Mouse (Mus musculus): Measurements from ENCODE around the gene Strip2. TPM values are rescaled to one million over a fixed set of nuclear protein-coding genes. Genes with fewer than 3 reads are reported as not detected.

The Strip2 gene
- 0.47 TPM for polyA plus RNA-seq (2021)

DNA sequence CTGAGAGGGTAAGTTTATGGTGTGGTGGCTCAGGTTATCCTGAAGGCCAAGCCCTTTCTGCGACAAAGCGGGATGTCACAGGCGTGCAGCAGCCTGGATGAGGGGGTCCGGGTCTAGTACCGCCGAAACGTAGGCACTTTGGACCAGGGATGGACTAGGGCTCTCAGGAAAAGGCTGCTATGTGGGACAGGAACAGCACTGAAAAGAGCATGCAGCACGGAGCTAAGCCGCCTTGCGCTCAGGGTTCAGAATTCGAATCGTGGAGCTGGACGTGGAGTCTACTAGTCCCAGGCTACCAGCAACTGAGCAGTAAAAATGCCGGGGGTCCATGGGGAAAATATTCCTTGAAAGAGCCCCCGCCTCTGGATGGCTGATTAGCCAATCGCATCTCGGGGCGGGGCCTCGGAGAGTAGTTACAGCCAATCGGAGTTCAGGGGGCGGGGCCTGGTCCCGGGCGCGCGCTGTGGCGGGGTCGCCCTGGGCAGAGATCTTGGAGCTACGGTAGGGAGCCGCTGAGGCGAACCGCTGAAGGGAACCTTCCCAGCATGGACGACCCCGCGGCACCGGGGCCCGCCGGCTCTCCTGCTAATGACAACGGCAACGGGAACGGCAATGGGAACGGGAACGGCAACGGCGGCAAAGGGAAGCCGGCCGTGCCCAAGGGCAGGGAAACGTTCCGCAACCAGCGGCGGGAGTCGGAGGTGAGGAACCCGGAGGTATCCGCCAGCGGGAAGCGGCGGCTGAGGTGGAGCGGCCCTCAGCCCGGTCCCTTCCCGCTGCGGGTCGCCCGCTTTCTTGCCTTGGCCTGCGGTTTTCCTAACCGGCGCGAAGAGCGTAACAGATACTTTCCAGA lies at the start of gene Strip2:
Gene Strip2, plus strand, starts transcription at position 483 of the 853 bp plus-strand sequence.
- POLR2A ChIA-PET: no interaction called here
- CTCF ChIA-PET: no interaction called here
- in situ Hi-C loops (cut with MboI; ENCODE audit: low pct_unique_long_range_greater_than_20kb): no loop called here
- ATAC-seq: peak; percentile 94
- peak; percentile 34 for DNase-seq (ENCODE audit: low read depth, low spot score)
- no peak for TF ChIP-seq CTCF (IDR thresholded peaks at IDR 0.05)
- H3K27me3 ChIP-seq: no peaks in the 10 kb centered on the region

DNA sequence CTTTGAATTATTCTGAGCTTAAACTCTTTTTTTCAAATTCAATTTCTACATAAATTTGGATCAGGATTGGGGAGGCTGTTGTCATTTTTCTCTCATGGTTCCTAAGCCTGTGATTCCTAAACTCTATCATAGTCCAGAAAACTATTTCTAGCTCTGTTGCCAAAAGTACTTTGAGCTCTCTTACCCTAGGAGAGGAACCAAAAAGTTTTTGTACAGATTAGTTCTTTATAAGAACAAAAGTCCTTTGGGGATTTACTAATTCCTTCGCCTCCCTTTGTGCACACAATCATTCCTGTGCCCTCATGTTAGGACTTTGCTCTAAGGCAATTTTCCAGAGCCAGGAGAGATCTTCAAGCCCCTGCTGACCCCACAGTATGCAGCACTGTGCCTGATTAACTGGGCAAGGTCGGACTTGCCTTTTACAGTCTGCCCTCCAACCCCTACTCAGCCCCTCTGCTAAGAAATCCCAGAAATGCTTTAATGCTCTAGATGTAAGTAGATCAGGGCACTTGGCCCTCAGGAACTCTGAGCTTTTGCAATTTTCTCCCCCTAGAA lies 48.4 kb upstream of the Strip2 start:
- ChIA-PET CTCF (interaction anchor here (1.1 to 2.0 kb wide), 6 partner anchors 9 to 117 kb away, joined by 3 to 8 read pairs (median 4); no protein-coding TSS in a partner anchor), POLR2A (no interaction called here)
- DNase-seq (ENCODE audit: low read depth, low spot score) (no peak), ATAC-seq (no peak)
- in situ Hi-C loops (cut with MboI; ENCODE audit: low pct_unique_long_range_greater_than_20kb): no loop called here
- TF ChIP-seq CTCF (IDR thresholded peaks at IDR 0.05): no peak
- H3K27me3 ChIP-seq: no peaks in the 10 kb centered on the region

DNA sequence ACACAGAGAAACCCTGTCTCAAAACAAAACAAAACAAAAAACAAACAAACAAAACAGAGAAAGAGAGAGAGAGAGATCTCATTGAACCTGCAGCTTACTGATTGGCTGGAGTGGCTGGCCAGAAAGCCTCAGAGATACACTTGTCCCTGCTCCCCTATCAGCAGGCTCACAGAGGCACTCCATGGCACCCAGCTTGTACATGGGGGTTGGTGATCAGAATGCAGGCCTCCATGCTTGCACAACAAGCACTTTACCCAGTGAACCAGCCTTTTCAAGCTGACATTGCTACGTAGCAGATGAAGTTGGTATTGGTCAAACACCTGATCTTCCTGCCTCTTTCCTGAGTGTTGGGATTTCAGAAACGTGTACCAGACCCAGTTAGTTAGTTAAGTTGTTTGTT lies 43.2 kb upstream of the Strip2 start:
- TF ChIP-seq CTCF (IDR thresholded peaks at IDR 0.05): no peak
- DNase-seq (ENCODE audit: low read depth, low spot score) (no peak), ATAC-seq (no peak)
- POLR2A ChIA-PET: no interaction called here
- in situ Hi-C loops (cut with MboI; ENCODE audit: low pct_unique_long_range_greater_than_20kb): no loop called here
- no peaks in the 10 kb centered on the region for H3K27me3 ChIP-seq
- CTCF ChIA-PET: interaction anchor here (1.0 kb wide), 1 partner anchor 14 kb away, joined by 4 read pairs; no protein-coding TSS in a partner anchor

- no peaks in the 10 kb centered on the region for H3K27me3 ChIP-seq
- CTCF ChIA-PET: interaction anchor here (1.0 to 1.3 kb wide), 2 partner anchors 12 to 14 kb away, joined by 3 to 5 read pairs; no protein-coding TSS in a partner anchor
- ATAC-seq (no peak), DNase-seq (ENCODE audit: low read depth, low spot score) (no peak)
- in situ Hi-C loops (cut with MboI; ENCODE audit: low pct_unique_long_range_greater_than_20kb): no loop called here
- TF ChIP-seq CTCF (IDR thresholded peaks at IDR 0.05): no peak
- POLR2A ChIA-PET: no interaction called here
Observed at GRCm38 (mm10) chr6:29875576-29875975, 41.2 kb upstream of the Strip2 start.

DNA sequence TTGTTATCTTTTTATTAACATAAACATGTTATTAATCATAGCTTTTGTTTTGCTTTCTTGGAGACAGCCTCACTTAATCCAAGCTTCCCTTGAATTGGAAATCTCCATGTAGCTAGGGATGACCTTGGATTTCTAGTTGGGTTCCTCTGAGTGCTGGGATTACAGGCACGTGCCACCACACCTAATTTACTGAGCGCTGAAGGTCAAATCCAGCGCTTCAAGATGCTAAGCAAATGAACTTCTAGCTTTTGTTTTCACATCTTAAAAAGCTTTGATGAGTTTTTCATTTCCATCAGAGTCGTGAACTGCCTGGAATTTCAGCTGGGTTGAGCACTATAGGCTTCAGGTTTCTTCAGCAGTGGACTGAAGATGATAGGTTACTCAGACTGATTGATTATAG lies 40.0 kb upstream of the Strip2 start:
- no peak for ATAC-seq

DNA sequence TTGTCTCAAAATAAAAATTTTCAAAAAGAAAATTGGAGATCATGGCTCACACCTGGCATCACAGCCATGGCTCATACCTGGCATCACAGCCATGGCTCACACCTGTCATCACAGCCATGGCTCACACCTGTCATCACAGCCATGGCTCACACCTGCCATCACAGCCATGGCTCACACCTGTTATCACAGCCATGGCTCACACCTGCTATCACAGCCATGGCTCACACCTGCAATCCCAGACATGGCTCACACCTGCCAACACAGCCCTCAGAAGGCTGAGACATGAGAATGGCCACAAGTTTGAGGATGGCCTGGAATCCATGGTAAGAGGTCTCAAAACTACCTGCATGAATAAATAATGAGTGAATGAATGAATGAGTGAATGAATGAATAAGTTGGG lies 37.2 kb upstream of the Strip2 start:
- no peaks in the 10 kb centered on the region for H3K27me3 ChIP-seq
- no peak for TF ChIP-seq CTCF (IDR thresholded peaks at IDR 0.05)
- no peak for ATAC-seq
- ChIA-PET POLR2A (no interaction called here), CTCF (no interaction called here)
- DNase-seq (ENCODE audit: low read depth, low spot score): no peak
- in situ Hi-C loops (cut with MboI; ENCODE audit: low pct_unique_long_range_greater_than_20kb): no loop called here

More for the DNA sequence above, 40.0 kb upstream of the Strip2 start:
- TF ChIP-seq CTCF (IDR thresholded peaks at IDR 0.05): no peak
- no peaks in the 10 kb centered on the region for H3K27me3 ChIP-seq
- POLR2A ChIA-PET: interaction anchor here (0.7 kb wide), 1 partner anchor 561 kb away, joined by 4 read pairs; no protein-coding TSS in a partner anchor
- no peak for DNase-seq (ENCODE audit: low read depth, low spot score)
- CTCF ChIA-PET: interaction anchor here (1.0 to 1.6 kb wide), 5 partner anchors 9 to 31 kb away, joined by 3 to 5 read pairs (median 3); no protein-coding TSS in a partner anchor
- in situ Hi-C loops (cut with MboI; ENCODE audit: low pct_unique_long_range_greater_than_20kb): no loop called here

GRCm38 (mm10) chr6:29880796-29881195 lies 36.0 kb upstream of the Strip2 start:
- no peak for ATAC-seq

DNA sequence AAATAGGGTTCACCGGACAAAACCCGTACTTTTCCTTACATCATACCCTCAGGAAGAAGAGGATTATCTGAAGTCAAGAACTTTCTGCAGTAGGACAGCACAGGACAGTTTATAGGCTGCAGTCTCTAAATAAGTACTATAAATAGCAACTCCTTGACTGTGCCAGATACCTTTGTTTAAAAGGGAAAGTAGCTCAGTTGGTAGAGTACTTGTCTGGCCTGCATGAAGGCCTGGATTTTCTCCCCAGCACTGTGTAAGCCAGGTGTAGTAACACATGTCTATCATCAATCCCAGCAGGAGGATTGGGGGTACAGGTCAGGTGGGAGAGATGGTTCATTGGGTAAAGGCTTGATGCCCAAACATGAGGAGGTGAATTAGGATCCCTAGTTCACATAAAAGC lies 34.9 kb upstream of the Strip2 start:
- in situ Hi-C loops (cut with MboI; ENCODE audit: low pct_unique_long_range_greater_than_20kb): no loop called here
- POLR2A ChIA-PET: interaction anchor here (0.9 kb wide), 1 partner anchor 9 kb away, joined by 3 read pairs; no protein-coding TSS in a partner anchor
- TF ChIP-seq CTCF (IDR thresholded peaks at IDR 0.05): no peak
- DNase-seq (ENCODE audit: low read depth, low spot score) (no peak), ATAC-seq (no peak)
- CTCF ChIA-PET: interaction anchor here (2.3 kb wide), 1 partner anchor 20 kb away, joined by 6 read pairs; no protein-coding TSS in a partner anchor
- H3K27me3 ChIP-seq: no peaks in the 10 kb centered on the region

More at GRCm38 (mm10) chr6:29880796-29881195, 36.0 kb upstream of the Strip2 start:
- in situ Hi-C loops (cut with MboI; ENCODE audit: low pct_unique_long_range_greater_than_20kb): no loop called here
- no peak for TF ChIP-seq CTCF (IDR thresholded peaks at IDR 0.05)
- ChIA-PET POLR2A (no interaction called here), CTCF (interaction anchor here (2.3 kb wide), 1 partner anchor 19 kb away, joined by 6 read pairs; no protein-coding TSS in a partner anchor)
- H3K27me3 ChIP-seq: no peaks in the 10 kb centered on the region
- DNase-seq (ENCODE audit: low read depth, low spot score): no peak

DNA sequence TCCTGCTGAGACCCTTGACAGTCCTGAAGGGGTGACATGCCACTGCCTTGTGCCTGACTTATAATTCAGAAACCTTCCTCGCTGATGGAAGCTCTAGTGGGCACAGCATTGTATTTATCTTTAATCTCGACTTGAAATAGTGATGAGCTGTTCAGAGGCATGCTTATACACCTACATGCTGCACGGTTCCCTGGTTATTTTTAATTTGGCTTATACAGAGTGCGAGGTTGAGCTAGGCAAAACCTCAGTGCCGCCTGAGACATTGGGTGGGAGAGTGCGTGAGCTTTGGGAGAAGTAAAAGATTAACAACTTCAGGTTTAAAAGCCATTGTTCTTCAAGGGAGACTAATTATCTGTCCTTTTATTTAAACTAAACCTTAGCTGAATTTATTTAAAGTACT lies 33.9 kb upstream of the Strip2 start:
- ATAC-seq: no peak
- no peak for DNase-seq (ENCODE audit: low read depth, low spot score)
- ChIA-PET CTCF (interaction anchor here (0.8 to 2.3 kb wide), 4 partner anchors 15 to 21 kb away, joined by 3 to 6 read pairs (median 4); no protein-coding TSS in a partner anchor), POLR2A (interaction anchor here (0.5 kb wide), 1 partner anchor 368 kb away, joined by 3 read pairs; no protein-coding TSS in a partner anchor)
- TF ChIP-seq CTCF (IDR thresholded peaks at IDR 0.05): no peak
- no peaks in the 10 kb centered on the region for H3K27me3 ChIP-seq
- in situ Hi-C loops (cut with MboI; ENCODE audit: low pct_unique_long_range_greater_than_20kb): no loop called here

DNA sequence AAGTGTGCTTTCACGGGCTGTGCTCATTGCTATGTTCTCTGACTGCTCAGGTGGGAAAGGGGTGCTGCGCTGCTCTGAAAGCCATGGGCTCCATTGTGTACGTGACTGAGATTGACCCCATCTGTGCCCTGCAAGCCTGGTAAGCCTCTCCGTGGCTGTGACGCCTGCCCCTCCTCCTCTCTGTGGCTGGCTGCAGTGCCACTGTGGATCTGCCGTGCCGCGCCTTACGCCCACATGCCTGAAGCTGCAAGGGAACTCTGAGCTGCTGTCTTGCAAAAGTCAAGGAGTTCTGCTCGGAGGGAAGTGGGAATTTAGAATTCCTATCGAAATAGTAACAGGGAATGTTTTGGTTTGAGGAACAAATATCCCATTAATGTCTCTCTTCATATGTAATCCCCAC lies 25.7 kb upstream of the Strip2 start:
- TF ChIP-seq CTCF (IDR thresholded peaks at IDR 0.05): no peak
- in situ Hi-C loops (cut with MboI; ENCODE audit: low pct_unique_long_range_greater_than_20kb): no loop called here
- ATAC-seq (no peak), DNase-seq (ENCODE audit: low read depth, low spot score) (no peak)
- ChIA-PET POLR2A (interaction anchor here (0.7 kb wide), 1 partner anchor 9 kb away, joined by 3 read pairs; no protein-coding TSS in a partner anchor), CTCF (interaction anchor here (1.5 kb wide), 1 partner anchor 18 kb away, joined by 3 read pairs; no protein-coding TSS in a partner anchor)
- no peaks in the 10 kb centered on the region for H3K27me3 ChIP-seq

Data from Patski (cell line).